Mouse (Mus musculus) lung, embryonic 15.5 days (tissue): ENCODE measurements around the gene Trak1. TPM values are rescaled to one million over a fixed set of nuclear protein-coding genes. Genes with fewer than 3 reads are reported as not detected.

Experiments used
- ATAC-seq: fragments of 200-750 bp; cut with Nextera tagmentation; 2 replicates; pipeline ENCODE4 v1.8.0; 2017; ENCODE audit warnings: moderate number of reproducible peaks, borderline replicate concordance; ENCODE audit not compliant: low FRiP score, low TSS enrichment; ENCODE audit errors: extremely low read depth
- H3K27ac ChIP-seq: fragments of 300-500 bp; sonication (generic); 2 replicates; pipeline ENCODE4 v1.5.1; 2015; ENCODE audit warnings: moderate library complexity, mild to moderate bottlenecking, inconsistent platforms
- H3K27me3 ChIP-seq: fragments of 300-500 bp; sonication (generic); 2 replicates; pipeline ENCODE4 v1.6.1; 2015; ENCODE audit warnings: inconsistent platforms
- H3K36me3 ChIP-seq: fragments of 300-500 bp; sonication (generic); 2 replicates; pipeline ENCODE4 v1.6.1; 2015; ENCODE audit warnings: inconsistent platforms
- H3K4me1 ChIP-seq: fragments of 300-500 bp; sonication (generic); 2 replicates; pipeline ENCODE4 v1.6.1; 2015; ENCODE audit warnings: inconsistent platforms
- H3K4me2 ChIP-seq: fragments of 300-500 bp; sonication (generic); 2 replicates; pipeline ENCODE4 v1.6.1; 2015; ENCODE audit warnings: inconsistent platforms, mild to moderate bottlenecking, moderate library complexity
- H3K4me3 ChIP-seq: fragments of 300-500 bp; sonication (generic); 2 replicates; pipeline ENCODE4 v1.5.1; 2015; ENCODE audit warnings: mild to moderate bottlenecking, inconsistent platforms
- H3K9ac ChIP-seq: fragments of 300-500 bp; sonication (generic); 2 replicates; pipeline ENCODE4 v1.6.1; 2015; ENCODE audit warnings: inconsistent platforms
- H3K9me3 ChIP-seq: fragments of 300-500 bp; sonication (generic); 2 replicates; pipeline ENCODE4 v1.6.1; 2016; ENCODE audit warnings: inconsistent platforms
- WGBS: fragments of 180-500 bp; shearing (Covaris S2); methylation state at CpG from one replicate; pipeline ENCODE4 v1.1.7; 2015; 5-methylcytosine and 5-hydroxymethylcytosine counted together
- polyA plus RNA-seq: library from polyadenylated mRNA; unstranded; fragments of >200 nt; fragmentation: Nextera tagmentation; extraction: Ambion mirVana; gene quantifications from 2 replicates; pipeline ENCODE4 v1.2.1, GENCODE M21; 2015

Gene Trak1
- polyA plus RNA-seq, 1 experiment from 2014 or later = 25.3 TPM

GRCm38 (mm10) chr9:121494006-121494767, 196.9 kb downstream of the Trak1 start:
- WGBS = 3% methylated on average over 48 of the region's 48 CpGs
- Histone ChIP-seq H3K4me2 (peak overlapping the region; percentile 47), H3K9me3 (no peaks in the 10 kb centered on the region), H3K4me1 (peaks cover 21% of the 10 kb centered on the region), H3K27ac (no peak overlapping the region), H3K36me3 (no peaks in the 10 kb centered on the region), H3K4me3 (peak overlapping the region; percentile 18), H3K9ac (no peak overlapping the region), H3K27me3 (peaks cover 64% of the 10 kb centered on the region)
- no peak for ATAC-seq

GRCm38 (mm10) chr9:121495529-121495928, 198.2 kb downstream of the Trak1 start, which contains the start of gene Cck:
Gene Cck (minus strand): TSS chr9:121495694.
- WGBS = 2% methylated on average over 12 of the region's 12 CpGs
- Histone ChIP-seq H3K27ac (no peak within 1 kb of the TSS), H3K4me1 (peaks cover 21% of the 10 kb centered on the region), H3K4me3 (peak within 1 kb of the TSS; percentile 18), H3K9me3 (no peaks in the 10 kb centered on the region), H3K9ac (no peak within 1 kb of the TSS), H3K36me3 (no peaks in the 10 kb centered on the region), H3K4me2 (peak within 1 kb of the TSS; percentile 47), H3K27me3 (peaks cover 64% of the 10 kb centered on the region)
- ATAC-seq = 0 out of 2 replicates have a peak, but pooled peaks have one; percentile 59

- no peak overlapping the region for H3K4me3 ChIP-seq
- no peak overlapping the region for H3K27ac ChIP-seq
- H3K27me3 ChIP-seq = peaks cover 64% of the 10 kb centered on the region
Measured at GRCm38 (mm10) chr9:121496102-121496501, 198.8 kb downstream of the Trak1 start.

GRCm38 (mm10) chr9:121505346-121505745, 208.0 kb downstream of the Trak1 start:
- H3K36me3 ChIP-seq = no peaks in the 10 kb centered on the region
- H3K9ac ChIP-seq = no peak overlapping the region
- H3K4me2 ChIP-seq = no peak overlapping the region
- no peaks in the 10 kb centered on the region for H3K4me1 ChIP-seq
- no peak overlapping the region for H3K27ac ChIP-seq
- H3K4me3 ChIP-seq = no peak overlapping the region
- no peak for ATAC-seq
- no peaks in the 10 kb centered on the region for H3K9me3 ChIP-seq
- WGBS = 90% methylated on average over 8 of the region's 8 CpGs
- H3K27me3 ChIP-seq = no peaks in the 10 kb centered on the region

More at GRCm38 (mm10) chr9:121496102-121496501, 198.8 kb downstream of the Trak1 start:
- no peak overlapping the region for H3K4me2 ChIP-seq
- H3K9me3 ChIP-seq = no peaks in the 10 kb centered on the region
- no peak for ATAC-seq
- WGBS = 27% methylated on average over 10 of the region's 10 CpGs
- no peak overlapping the region for H3K9ac ChIP-seq
- no peaks in the 10 kb centered on the region for H3K36me3 ChIP-seq
- H3K4me1 ChIP-seq = peaks cover 21% of the 10 kb centered on the region

GRCm38 (mm10) chr9:121506478-121507180, 209.3 kb downstream of the Trak1 start:
- Histone ChIP-seq H3K9ac (no peak overlapping the region), H3K4me3 (no peak overlapping the region), H3K9me3 (no peaks in the 10 kb centered on the region), H3K27ac (no peak overlapping the region), H3K4me2 (no peak overlapping the region), H3K36me3 (no peaks in the 10 kb centered on the region), H3K4me1 (no peaks in the 10 kb centered on the region), H3K27me3 (no peaks in the 10 kb centered on the region)
- no peak for ATAC-seq
- WGBS = 60% methylated on average over 8 of the region's 8 CpGs

- H3K36me3 ChIP-seq = no peaks in the 10 kb centered on the region
- no peak for ATAC-seq
- H3K4me2 ChIP-seq = no peak overlapping the region
- H3K27me3 ChIP-seq = no peaks in the 10 kb centered on the region
- WGBS = 88% methylated on average over 4 of the region's 4 CpGs
- H3K4me1 ChIP-seq = no peaks in the 10 kb centered on the region
- H3K4me3 ChIP-seq = no peak overlapping the region
- no peak overlapping the region for H3K9ac ChIP-seq
- H3K27ac ChIP-seq = no peak overlapping the region
- H3K9me3 ChIP-seq = no peaks in the 10 kb centered on the region
Measured at GRCm38 (mm10) chr9:121511911-121512310, 214.6 kb downstream of the Trak1 start.

- no peak overlapping the region for H3K9ac ChIP-seq
- no peaks in the 10 kb centered on the region for H3K9me3 ChIP-seq
- ATAC-seq = no peak
- H3K36me3 ChIP-seq = no peaks in the 10 kb centered on the region
- H3K27ac ChIP-seq = no peak overlapping the region
- no peak overlapping the region for H3K4me2 ChIP-seq
- no peaks in the 10 kb centered on the region for H3K4me1 ChIP-seq
- H3K27me3 ChIP-seq = no peaks in the 10 kb centered on the region
- no peak overlapping the region for H3K4me3 ChIP-seq
- 64% methylated on average over 5 of the region's 5 CpGs for WGBS
Measured at GRCm38 (mm10) chr9:121514462-121514861, 217.2 kb downstream of the Trak1 start.

- Histone ChIP-seq H3K4me2 (no peak overlapping the region), H3K36me3 (no peaks in the 10 kb centered on the region), H3K27ac (no peak overlapping the region), H3K4me3 (no peak overlapping the region), H3K9me3 (no peaks in the 10 kb centered on the region), H3K27me3 (no peaks in the 10 kb centered on the region), H3K9ac (no peak overlapping the region), H3K4me1 (no peaks in the 10 kb centered on the region)
- ATAC-seq = no peak
- WGBS = 68% methylated on average over 5 of the region's 5 CpGs
Measured at GRCm38 (mm10) chr9:121520047-121520446, 222.7 kb downstream of the Trak1 start.

Other genes with a start within 250 kb of the Trak1 start
- 149 and 164 TPM in 2 replicates for gene Ulk4, start 20.3 kb upstream of the Trak1 start, polyA plus RNA-seq
- 0.62 TPM in 1 of 2 replicates, not detected in the other for gene Cck, start 198.2 kb downstream of the Trak1 start, polyA plus RNA-seq